Comparison of ENCODE assay signal across 9 mouse cellular contexts in the genomic region with DNA sequence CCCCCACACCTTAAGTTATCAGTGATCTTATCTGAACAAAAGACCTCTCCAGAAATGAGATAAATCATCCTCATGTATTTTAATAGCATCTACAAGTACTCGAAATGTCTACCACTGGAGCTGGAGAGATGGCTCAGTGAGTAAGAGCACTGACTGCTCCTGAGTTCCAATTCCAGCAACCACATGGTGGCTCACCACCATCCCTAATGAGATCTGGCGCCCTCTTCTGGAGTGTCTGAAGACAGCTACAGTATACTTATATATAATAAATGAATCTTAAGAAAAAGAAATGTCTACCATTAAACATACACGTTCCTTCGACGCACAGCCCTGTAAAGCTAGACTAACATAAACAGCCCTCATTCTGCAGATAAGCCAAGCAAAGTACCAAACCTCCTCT. TPM values are rescaled to one million over a fixed set of nuclear protein-coding genes. Genes with fewer than 3 reads are reported as not detected.
DNase-seq lines count a peak whose midpoint lies in the region; ATAC-seq and TF ChIP-seq lines count a peak whose summit lies in the region.
"Had no signal": no experiment of that assay in that cellular context is flagged by ENCODE, and none has a peak within 500 bp of the region (broad histone marks: within the 10 kb centered on the region; RNA-seq: fewer than 3 reads in every experiment).

No protein-coding gene starts in this region.

- peak; percentile 8; the same call in 1 of the 2 replicates for TF ChIP-seq CTCF in hindbrain, postnatal 0 days (IDR thresholded peaks at IDR 0.05; ENCODE audit: low read depth)

- DNase-seq in hindbrain, postnatal 0 days (ENCODE audit: low spot score), result no peak
- peak; percentile 43 for DNase-seq in A20 (ENCODE audit: low read depth, low spot score)
- peak; percentile 50 for DNase-seq in R1 (ENCODE audit: low read depth, low spot score)
- peak; percentile 18 to 33 for DNase-seq in lung, adult 18-20 months
- DNase-seq in left cerebral cortex, postnatal 10 days (ENCODE audit: extremely low spot score in 1 of 2, low spot score in 2 of 2), result no peak
- DNase-seq in hindbrain, embryonic 14.5 days (ENCODE audit: low spot score), result no peak

- no peak overlapping the region for H3K4me2 ChIP-seq in hindbrain, postnatal 0 days (ENCODE audit: low read depth, low read length)
- no peak overlapping the region for H3K4me2 ChIP-seq in hindbrain, embryonic 13.5 days
- H3K4me2 ChIP-seq in neural tube, embryonic 15.5 days, result no peak overlapping the region
- no peak overlapping the region for H3K4me2 ChIP-seq in hindbrain, embryonic 14.5 days (replicated peaks)

- no peaks in the 10 kb centered on the region for H3K4me1 ChIP-seq in hindbrain, postnatal 0 days (ENCODE audit: insufficient read depth, low read length)
- no peaks in the 10 kb centered on the region for H3K4me1 ChIP-seq in hindbrain, embryonic 13.5 days (replicated peaks)
- H3K4me1 ChIP-seq in neural tube, embryonic 15.5 days, result no peaks in the 10 kb centered on the region
- H3K4me1 ChIP-seq in hindbrain, embryonic 14.5 days (replicated peaks; ENCODE audit: control insufficient read depth, insufficient read depth, low read length), result no peaks in the 10 kb centered on the region
- H3K4me1 ChIP-seq: limb, embryonic 10.5 days had no signal

- intact Hi-C loops in left cerebral cortex, postnatal 10 days (cut with DNase I), result no loop called here

- H3K4me3 ChIP-seq in hindbrain, postnatal 0 days (ENCODE audit: low read length), result no peak overlapping the region
- no peak overlapping the region for H3K4me3 ChIP-seq in hindbrain, embryonic 13.5 days
- no peak overlapping the region for H3K4me3 ChIP-seq in neural tube, embryonic 15.5 days (replicated peaks)
- H3K4me3 ChIP-seq in hindbrain, embryonic 14.5 days (replicated peaks; ENCODE audit: low read length), result no peak overlapping the region
- H3K4me3 ChIP-seq: limb, embryonic 10.5 days had no signal

- WGBS in hindbrain, postnatal 0 days, result 77% methylated on average over 5 of the region's 5 CpGs
- WGBS in hindbrain, embryonic 13.5 days, result 79% methylated on average over 5 of the region's 5 CpGs
- 84% methylated on average over 5 of the region's 5 CpGs for WGBS in neural tube, embryonic 15.5 days
- WGBS in hindbrain, embryonic 14.5 days, result 75% methylated on average over 5 of the region's 5 CpGs

- no peaks in the 10 kb centered on the region; the same call in 1 of the 2 replicates for H3K36me3 ChIP-seq in hindbrain, postnatal 0 days (ENCODE audit: insufficient read depth, low read length)
- H3K36me3 ChIP-seq in hindbrain, embryonic 13.5 days, result peaks cover 34% of the 10 kb centered on the region
- peaks cover 23% of the 10 kb centered on the region for H3K36me3 ChIP-seq in neural tube, embryonic 15.5 days
- H3K36me3 ChIP-seq in hindbrain, embryonic 14.5 days (replicated peaks; ENCODE audit: control insufficient read depth, insufficient read depth), result peaks cover 42% of the 10 kb centered on the region

- no peak overlapping the region for H3K27ac ChIP-seq in hindbrain, postnatal 0 days
- no peak overlapping the region for H3K27ac ChIP-seq in hindbrain, embryonic 13.5 days
- no peak overlapping the region for H3K27ac ChIP-seq in neural tube, embryonic 15.5 days (replicated peaks)
- H3K27ac ChIP-seq in hindbrain, embryonic 14.5 days, result no peak overlapping the region
- H3K27ac ChIP-seq: limb, embryonic 10.5 days had no signal

- H3K9me3 ChIP-seq in hindbrain, postnatal 0 days (ENCODE audit: low read length), result no peaks in the 10 kb centered on the region
- H3K9me3 ChIP-seq in hindbrain, embryonic 13.5 days, result no peaks in the 10 kb centered on the region
- H3K9me3 ChIP-seq in neural tube, embryonic 15.5 days (replicated peaks), result no peaks in the 10 kb centered on the region
- H3K9me3 ChIP-seq in hindbrain, embryonic 14.5 days (ENCODE audit: control insufficient read depth, low read length), result no peaks in the 10 kb centered on the region
- H3K9me3 ChIP-seq: limb, embryonic 10.5 days had no signal

- no peak for ATAC-seq in hindbrain, postnatal 0 days
- ATAC-seq in hindbrain, embryonic 13.5 days (ENCODE audit: low FRiP score), result no peak
- ATAC-seq in neural tube, embryonic 15.5 days (ENCODE audit: low FRiP score), result no peak
- no peak for ATAC-seq in hindbrain, embryonic 14.5 days (ENCODE audit: low FRiP score)

- no peak overlapping the region for H3K9ac ChIP-seq in hindbrain, postnatal 0 days (replicated peaks; ENCODE audit: low read length)
- no peak overlapping the region for H3K9ac ChIP-seq in hindbrain, embryonic 13.5 days
- H3K9ac ChIP-seq in neural tube, embryonic 15.5 days (replicated peaks), result no peak overlapping the region
- H3K9ac ChIP-seq in hindbrain, embryonic 14.5 days, result no peak overlapping the region

- H3K27me3 ChIP-seq in hindbrain, postnatal 0 days (ENCODE audit: insufficient read depth, low read length), result no peaks in the 10 kb centered on the region
- H3K27me3 ChIP-seq in hindbrain, embryonic 13.5 days, result no peaks in the 10 kb centered on the region
- H3K27me3 ChIP-seq in neural tube, embryonic 15.5 days (replicated peaks), result no peaks in the 10 kb centered on the region
- no peaks in the 10 kb centered on the region for H3K27me3 ChIP-seq in hindbrain, embryonic 14.5 days (ENCODE audit: control insufficient read depth, insufficient read depth, low read length)

RNA-seq across cellular contexts. Expression of a gene that starts 32.3 kb away (rescaled TPM):
- 15.6 and 17.8 TPM in 2 replicates for total RNA-seq in hindbrain, postnatal 0 days (2014; rRNA removed)
- 10.8 and 11.2 TPM in 2 replicates for polyA plus RNA-seq in hindbrain, postnatal 0 days (2015; fragmentation: Nextera tagmentation; extraction: Ambion mirVana)
- polyA plus RNA-seq in hindbrain, embryonic 13.5 days (2015; fragmentation: Nextera tagmentation; extraction: Ambion mirVana), result 13.3 and 13.8 TPM in 2 replicates
- 10 to 100 TPM; 20.0 to 20.5 TPM for total RNA-seq in left cerebral cortex, postnatal 10 days (2021)
- 11.1 and 12.1 TPM in 2 replicates for polyA plus RNA-seq in neural tube, embryonic 15.5 days (2015; fragmentation: Nextera tagmentation; extraction: Ambion mirVana)
- polyA plus RNA-seq in hindbrain, embryonic 14.5 days (2014; fragmentation: Nextera tagmentation; extraction: Ambion mirVana), result 13.8 and 14.4 TPM in 2 replicates

RNA-seq across cellular contexts. Expression of a gene that starts 45.9 kb away (rescaled TPM):
- total RNA-seq in hindbrain, postnatal 0 days (2014; rRNA removed), result 19.1 and 20.6 TPM in 2 replicates
- polyA plus RNA-seq in hindbrain, postnatal 0 days (2015; fragmentation: Nextera tagmentation; extraction: Ambion mirVana), result 15.0 and 18.7 TPM in 2 replicates
- 11.9 and 12.1 TPM in 2 replicates for polyA plus RNA-seq in hindbrain, embryonic 13.5 days (2015; fragmentation: Nextera tagmentation; extraction: Ambion mirVana)
- 1 to 10 TPM; 4.8 to 6.7 TPM for total RNA-seq in left cerebral cortex, postnatal 10 days (2021)
- polyA plus RNA-seq in neural tube, embryonic 15.5 days (2015; fragmentation: Nextera tagmentation; extraction: Ambion mirVana), result 9.6 and 10.3 TPM in 2 replicates
- polyA plus RNA-seq in hindbrain, embryonic 14.5 days (2014; fragmentation: Nextera tagmentation; extraction: Ambion mirVana), result 15.7 and 16.7 TPM in 2 replicates

RNA-seq across cellular contexts. Expression of a gene that starts 54.8 kb away (rescaled TPM):
- total RNA-seq in hindbrain, postnatal 0 days (2014; rRNA removed), result 4.3 and 6.3 TPM in 2 replicates
- polyA plus RNA-seq in hindbrain, postnatal 0 days (2015; fragmentation: Nextera tagmentation; extraction: Ambion mirVana), result 7.4 and 9.1 TPM in 2 replicates
- 20.1 and 21.6 TPM in 2 replicates for polyA plus RNA-seq in hindbrain, embryonic 13.5 days (2015; fragmentation: Nextera tagmentation; extraction: Ambion mirVana)
- 10 to 100 TPM; 15.6 to 17.7 TPM for total RNA-seq in left cerebral cortex, postnatal 10 days (2021)
- polyA plus RNA-seq in neural tube, embryonic 15.5 days (2015; fragmentation: Nextera tagmentation; extraction: Ambion mirVana), result 11.1 and 12.1 TPM in 2 replicates
- 21.5 and 22.3 TPM in 2 replicates for polyA plus RNA-seq in hindbrain, embryonic 14.5 days (2014; fragmentation: Nextera tagmentation; extraction: Ambion mirVana)

Comparison
In these comparisons a context has a peak if more than half of its experiments do, and no peak if none do; other contexts are left out.
1. DNase-seq: peak in A20 (single experiment), R1 (single experiment) and lung, adult 18-20 months (2 of 2); none in hindbrain, postnatal 0 days (single experiment), left cerebral cortex, postnatal 10 days (0 of 2) and hindbrain, embryonic 14.5 days (single experiment).